Mouse (Mus musculus): ENCODE measurements around the gene Ranbp6. TPM values are rescaled to one million over a fixed set of nuclear protein-coding genes. Genes with fewer than 3 reads are reported as not detected.

The Ranbp6 gene
- polyA plus RNA-seq, 1 experiment from 2014 or later, result 21.2 TPM

DNA sequence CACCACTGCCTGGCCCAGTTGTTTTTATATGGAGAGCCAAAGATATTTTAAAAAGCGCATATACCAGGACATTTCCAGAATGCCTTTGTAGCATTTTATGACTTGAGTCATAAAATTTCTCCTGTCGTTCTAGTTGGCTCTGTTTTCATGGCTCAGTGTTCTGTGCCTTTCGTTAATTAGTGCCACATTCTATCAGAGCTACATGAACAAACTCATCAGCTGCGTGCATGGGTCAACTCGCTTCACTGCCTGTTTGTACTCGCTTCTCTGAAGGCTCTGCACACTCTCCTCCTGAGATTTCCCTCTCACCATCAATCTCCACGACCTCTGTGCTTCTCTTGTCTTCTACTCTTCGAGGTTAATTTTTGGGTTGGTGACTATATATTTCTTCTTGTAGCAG lies 30.2 kb upstream of the Ranbp6 start:
- H3K9me3 ChIP-seq (ENCODE audit: control insufficient read depth, low read depth, low read length), result no peaks in the 10 kb centered on the region
- WGBS, result 73% methylated on average over 8 of the region's 8 CpGs
- no peak overlapping the region for H3K4me2 ChIP-seq (replicated peaks; ENCODE audit: low read depth, low read length)
- H3K4me1 ChIP-seq (ENCODE audit: control insufficient read depth, insufficient read depth, low read length), result 0 out of 2 replicates have a peak, but pooled peaks cover 3% of the 10 kb centered on the region
- H3K9ac ChIP-seq (replicated peaks; ENCODE audit: low read depth, low read length), result no peak overlapping the region
- no peaks in the 10 kb centered on the region for H3K36me3 ChIP-seq (ENCODE audit: control insufficient read depth, insufficient read depth, low read length)
- H3K27ac ChIP-seq (ENCODE audit: low read length), result no peak overlapping the region
- H3K4me3 ChIP-seq (ENCODE audit: low read depth, low read length), result no peak overlapping the region
- no peak for ATAC-seq (ENCODE audit: insufficient number of reproducible peaks, insufficient read depth, low FRiP score, low read depth)
- no peaks in the 10 kb centered on the region for H3K27me3 ChIP-seq (ENCODE audit: control insufficient read depth, insufficient read depth, low read length)

DNA sequence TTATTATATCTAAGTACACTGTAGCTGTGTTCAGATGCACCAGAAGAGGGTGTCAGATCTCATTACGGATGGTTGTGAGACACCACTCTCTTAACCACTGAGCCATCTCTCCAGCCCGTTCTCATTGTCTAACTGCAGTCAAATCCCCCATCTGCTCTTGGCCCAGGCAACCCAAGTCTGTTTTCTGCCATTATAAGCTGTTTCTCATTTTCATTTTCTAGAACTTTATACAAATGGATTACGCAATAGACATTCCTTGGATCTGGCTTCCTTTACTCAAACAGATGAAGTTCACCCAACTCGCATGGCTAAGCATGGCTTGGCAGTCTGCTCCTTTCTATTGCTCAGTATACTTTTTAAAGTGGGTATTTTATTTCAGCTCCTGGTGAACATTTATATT lies 27.9 kb upstream of the Ranbp6 start:
- Histone ChIP-seq H3K4me1 (ENCODE audit: control insufficient read depth, insufficient read depth, low read length) (0 out of 2 replicates have a peak, but pooled peaks cover 3% of the 10 kb centered on the region), H3K4me3 (ENCODE audit: low read depth, low read length) (no peak overlapping the region), H3K27ac (ENCODE audit: low read length) (no peak overlapping the region), H3K9ac (replicated peaks; ENCODE audit: low read depth, low read length) (no peak overlapping the region), H3K9me3 (ENCODE audit: control insufficient read depth, low read depth, low read length) (no peaks in the 10 kb centered on the region), H3K36me3 (ENCODE audit: control insufficient read depth, insufficient read depth, low read length) (no peaks in the 10 kb centered on the region), H3K4me2 (replicated peaks; ENCODE audit: low read depth, low read length) (no peak overlapping the region), H3K27me3 (ENCODE audit: control insufficient read depth, insufficient read depth, low read length) (no peaks in the 10 kb centered on the region)
- WGBS, result 77% methylated on average over 4 of the region's 4 CpGs
- ATAC-seq (ENCODE audit: insufficient number of reproducible peaks, insufficient read depth, low FRiP score, low read depth), result no peak

DNA sequence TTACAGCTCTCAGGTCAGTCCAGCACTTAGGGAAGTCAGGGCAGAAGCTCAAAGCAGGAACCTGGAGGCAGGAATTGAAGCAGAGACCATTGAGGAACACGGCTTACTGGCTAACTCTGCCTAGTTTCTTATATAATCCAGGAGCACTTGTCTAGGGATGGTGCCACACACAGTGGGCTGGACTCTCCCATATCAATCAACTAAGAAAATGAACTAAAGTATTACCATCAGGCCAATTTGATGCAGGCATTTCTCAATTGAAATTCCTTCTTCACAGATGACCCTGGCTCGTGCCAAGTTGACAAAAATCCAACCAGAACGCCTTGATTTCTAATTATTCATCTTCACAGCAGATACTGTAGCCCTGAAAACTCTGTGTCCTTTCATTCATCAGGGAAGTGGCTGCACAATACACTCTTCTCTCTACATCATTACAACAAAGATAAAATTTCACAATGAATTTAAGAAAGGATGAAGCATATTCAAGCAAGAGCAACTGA lies 25.9 kb upstream of the Ranbp6 start:
- no peaks in the 10 kb centered on the region for H3K9me3 ChIP-seq (ENCODE audit: control insufficient read depth, low read depth, low read length)
- WGBS, result 68% methylated on average over 3 of the region's 3 CpGs
- H3K9ac ChIP-seq (replicated peaks; ENCODE audit: low read depth, low read length), result no peak overlapping the region
- no peaks in the 10 kb centered on the region for H3K27me3 ChIP-seq (ENCODE audit: control insufficient read depth, insufficient read depth, low read length)
- ATAC-seq (ENCODE audit: insufficient number of reproducible peaks, insufficient read depth, low FRiP score, low read depth), result no peak
- H3K4me2 ChIP-seq (replicated peaks; ENCODE audit: low read depth, low read length), result no peak overlapping the region
- 0 out of 2 replicates have a peak, but pooled peaks cover 3% of the 10 kb centered on the region for H3K4me1 ChIP-seq (ENCODE audit: control insufficient read depth, insufficient read depth, low read length)
- no peaks in the 10 kb centered on the region for H3K36me3 ChIP-seq (ENCODE audit: control insufficient read depth, insufficient read depth, low read length)
- H3K27ac ChIP-seq (ENCODE audit: low read length), result no peak overlapping the region
- H3K4me3 ChIP-seq (ENCODE audit: low read depth, low read length), result no peak overlapping the region

DNA sequence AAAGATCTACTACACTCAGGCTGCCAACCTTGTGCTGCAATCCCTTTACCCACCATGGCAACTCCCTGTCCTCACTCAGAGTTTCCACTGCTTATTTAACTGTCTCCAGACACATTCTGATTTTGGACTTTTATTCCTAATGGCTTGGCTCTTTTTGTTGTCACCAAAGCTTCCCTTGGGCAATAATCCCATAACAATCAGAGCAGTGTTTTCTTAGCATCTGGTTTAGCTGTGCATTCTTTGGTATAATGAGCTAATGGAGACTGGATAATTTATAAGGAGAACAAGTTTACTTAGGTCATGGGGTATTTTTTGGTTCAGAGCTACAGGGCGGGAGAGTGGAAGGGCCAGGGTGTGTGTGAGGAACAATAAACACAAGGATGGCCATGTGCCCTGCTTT lies 25.4 kb upstream of the Ranbp6 start:
- no peak overlapping the region for H3K27ac ChIP-seq (ENCODE audit: low read length)
- no peaks in the 10 kb centered on the region for H3K4me1 ChIP-seq (ENCODE audit: control insufficient read depth, insufficient read depth, low read length)
- no peak overlapping the region for H3K4me2 ChIP-seq (replicated peaks; ENCODE audit: low read depth, low read length)
- no peaks in the 10 kb centered on the region for H3K9me3 ChIP-seq (ENCODE audit: control insufficient read depth, low read depth, low read length)
- H3K9ac ChIP-seq (replicated peaks; ENCODE audit: low read depth, low read length), result no peak overlapping the region
- no peak for ATAC-seq (ENCODE audit: insufficient number of reproducible peaks, insufficient read depth, low FRiP score, low read depth)
- no peaks in the 10 kb centered on the region for H3K36me3 ChIP-seq (ENCODE audit: control insufficient read depth, insufficient read depth, low read length)
- no peak overlapping the region for H3K4me3 ChIP-seq (ENCODE audit: low read depth, low read length)
- no peaks in the 10 kb centered on the region for H3K27me3 ChIP-seq (ENCODE audit: control insufficient read depth, insufficient read depth, low read length)
- WGBS, result 59% methylated on average over 1 of the region's 1 CpGs

DNA sequence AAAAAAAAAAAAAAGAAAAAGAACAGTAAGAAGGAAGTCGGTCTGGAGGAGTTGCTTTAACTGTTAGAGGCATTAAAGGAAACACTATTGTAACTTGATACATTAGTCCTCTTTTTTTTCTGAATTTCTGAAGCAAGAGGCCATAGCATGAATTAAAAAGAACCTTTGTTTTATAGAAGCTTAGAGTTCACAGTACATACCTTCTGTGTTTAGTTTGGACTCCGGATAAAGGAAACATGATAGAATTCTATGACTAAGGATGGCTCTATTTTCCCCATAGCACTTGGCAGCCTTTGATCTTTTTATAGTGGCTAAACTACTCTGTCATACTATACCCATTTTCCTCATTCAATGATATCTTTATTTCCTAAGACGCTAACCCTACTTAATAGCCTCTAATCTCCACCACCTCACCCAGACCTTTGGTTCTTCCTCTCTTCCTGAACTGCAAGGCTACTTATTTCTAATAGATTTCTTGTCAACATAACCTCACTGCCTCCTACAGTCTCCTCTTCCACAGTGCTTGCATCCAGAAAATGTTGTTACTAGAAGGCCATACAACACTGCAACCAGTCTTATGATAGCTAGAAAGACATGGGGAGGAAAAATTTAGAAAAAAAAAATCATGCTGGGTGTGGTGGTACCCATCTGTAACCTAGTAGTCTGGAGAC lies 22.7 kb upstream of the Ranbp6 start:
- no peak overlapping the region for H3K4me3 ChIP-seq (ENCODE audit: low read depth, low read length)
- H3K4me1 ChIP-seq (ENCODE audit: control insufficient read depth, insufficient read depth, low read length), result no peaks in the 10 kb centered on the region
- ATAC-seq (ENCODE audit: insufficient number of reproducible peaks, insufficient read depth, low FRiP score, low read depth), result no peak
- no peak overlapping the region for H3K9ac ChIP-seq (replicated peaks; ENCODE audit: low read depth, low read length)
- 22% methylated on average over 3 of the region's 3 CpGs for WGBS
- no peaks in the 10 kb centered on the region for H3K27me3 ChIP-seq (ENCODE audit: control insufficient read depth, insufficient read depth, low read length)
- no peak overlapping the region for H3K27ac ChIP-seq (ENCODE audit: low read length)
- H3K36me3 ChIP-seq (ENCODE audit: control insufficient read depth, insufficient read depth, low read length), result no peaks in the 10 kb centered on the region
- no peaks in the 10 kb centered on the region for H3K9me3 ChIP-seq (ENCODE audit: control insufficient read depth, low read depth, low read length)
- no peak overlapping the region for H3K4me2 ChIP-seq (replicated peaks; ENCODE audit: low read depth, low read length)

DNA sequence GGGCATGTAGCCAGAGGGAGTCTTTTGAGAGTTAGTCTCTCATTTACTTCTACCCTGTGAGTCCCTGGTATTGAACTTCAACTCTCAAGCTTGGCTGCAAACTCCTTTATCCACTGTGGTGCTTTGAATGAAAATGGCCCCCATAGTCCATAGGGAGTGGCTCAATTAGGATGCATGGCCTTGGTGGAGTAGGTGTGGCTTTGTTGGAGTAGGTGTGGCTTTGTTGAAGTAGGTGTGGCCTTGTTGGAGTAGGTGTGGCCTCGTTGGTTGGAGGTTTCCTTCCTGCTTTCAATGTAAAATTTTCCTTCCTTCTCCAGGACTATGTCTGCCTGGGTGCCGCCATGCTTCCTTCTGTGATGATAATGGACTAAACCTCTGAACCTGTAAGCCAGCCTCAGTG lies 18.1 kb upstream of the Ranbp6 start:
- Histone ChIP-seq H3K4me1 (ENCODE audit: control insufficient read depth, insufficient read depth, low read length) (no peaks in the 10 kb centered on the region), H3K36me3 (ENCODE audit: control insufficient read depth, insufficient read depth, low read length) (no peaks in the 10 kb centered on the region), H3K9ac (replicated peaks; ENCODE audit: low read depth, low read length) (no peak overlapping the region), H3K4me3 (ENCODE audit: low read depth, low read length) (no peak overlapping the region), H3K27ac (ENCODE audit: low read length) (no peak overlapping the region), H3K4me2 (replicated peaks; ENCODE audit: low read depth, low read length) (no peak overlapping the region), H3K27me3 (ENCODE audit: control insufficient read depth, insufficient read depth, low read length) (no peaks in the 10 kb centered on the region), H3K9me3 (ENCODE audit: control insufficient read depth, low read depth, low read length) (no peaks in the 10 kb centered on the region)
- no peak for ATAC-seq (ENCODE audit: insufficient number of reproducible peaks, insufficient read depth, low FRiP score, low read depth)
- 80% methylated on average over 2 of the region's 2 CpGs for WGBS

DNA sequence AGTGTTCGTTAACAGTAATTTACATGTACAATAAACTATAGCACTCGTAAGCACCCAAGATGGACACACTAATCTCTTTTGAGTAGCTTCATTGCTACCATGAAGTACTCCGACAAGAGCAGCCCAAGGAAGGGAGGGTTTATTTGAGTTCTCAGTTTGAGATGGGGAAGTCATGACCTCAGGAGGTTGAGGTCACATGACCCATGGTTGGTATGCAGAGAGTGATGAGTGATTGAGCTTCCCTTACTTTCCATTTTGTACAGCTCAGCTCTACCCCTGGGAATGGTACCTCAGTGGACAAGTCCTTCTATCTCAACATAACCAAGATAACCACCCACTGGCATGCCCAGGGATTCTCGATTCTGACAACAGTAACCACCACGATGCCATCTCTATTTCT lies 15.8 kb upstream of the Ranbp6 start:
- Histone ChIP-seq H3K27ac (ENCODE audit: low read length) (no peak overlapping the region), H3K27me3 (ENCODE audit: control insufficient read depth, insufficient read depth, low read length) (no peaks in the 10 kb centered on the region), H3K36me3 (ENCODE audit: control insufficient read depth, insufficient read depth, low read length) (no peaks in the 10 kb centered on the region), H3K4me1 (ENCODE audit: control insufficient read depth, insufficient read depth, low read length) (no peaks in the 10 kb centered on the region), H3K9ac (replicated peaks; ENCODE audit: low read depth, low read length) (no peak overlapping the region), H3K9me3 (ENCODE audit: control insufficient read depth, low read depth, low read length) (no peaks in the 10 kb centered on the region), H3K4me2 (replicated peaks; ENCODE audit: low read depth, low read length) (no peak overlapping the region), H3K4me3 (ENCODE audit: low read depth, low read length) (no peak overlapping the region)
- WGBS, result 79% methylated on average over 5 of the region's 5 CpGs
- no peak for ATAC-seq (ENCODE audit: insufficient number of reproducible peaks, insufficient read depth, low FRiP score, low read depth)

DNA sequence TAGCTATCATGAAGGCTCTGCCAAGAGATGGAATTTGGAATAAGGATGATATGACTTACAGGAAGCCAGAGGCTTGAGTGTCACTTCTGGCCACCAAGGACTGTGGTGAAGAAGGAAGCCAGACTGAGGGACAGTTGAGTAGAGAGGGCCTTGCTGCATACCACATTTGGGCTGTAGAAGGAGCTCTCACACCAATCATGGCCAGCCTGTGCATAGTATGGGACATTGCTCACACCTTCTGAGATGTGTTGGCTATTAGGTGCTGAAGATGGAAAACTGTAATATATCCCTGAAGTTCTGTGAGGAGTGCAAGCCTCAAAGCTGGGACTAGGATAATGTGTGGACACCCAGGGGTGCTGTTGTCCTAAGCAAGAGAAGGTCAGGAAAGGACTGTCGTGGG lies 13.9 kb upstream of the Ranbp6 start:
- 86% methylated on average over 1 of the region's 1 CpGs for WGBS
- H3K9ac ChIP-seq (replicated peaks; ENCODE audit: low read depth, low read length), result no peak overlapping the region
- peak; percentile 69; the same call in 1 of the 2 replicates for ATAC-seq (ENCODE audit: insufficient number of reproducible peaks, insufficient read depth, low FRiP score, low read depth)

DNA sequence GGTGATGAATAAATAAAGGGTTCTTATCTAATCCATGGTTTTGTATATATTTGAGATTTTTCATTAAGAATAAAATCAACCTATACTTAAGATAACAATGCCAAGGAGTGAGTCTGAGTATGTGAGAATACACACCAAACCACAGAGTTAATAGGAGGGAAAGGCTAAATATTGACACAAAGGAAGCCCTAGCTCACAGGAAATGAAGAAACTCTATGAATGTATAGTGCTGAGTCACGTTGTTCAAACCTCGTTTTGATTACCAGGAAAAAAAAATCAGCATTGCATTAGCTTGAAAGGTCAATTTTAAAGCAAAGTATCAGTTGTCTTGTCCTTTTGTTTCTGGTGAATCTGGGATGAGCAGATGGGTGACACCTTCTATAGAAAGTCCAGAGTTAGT lies 12.2 kb upstream of the Ranbp6 start:
- Histone ChIP-seq H3K4me2 (replicated peaks; ENCODE audit: low read depth, low read length) (no peak overlapping the region), H3K27me3 (ENCODE audit: control insufficient read depth, insufficient read depth, low read length) (no peaks in the 10 kb centered on the region), H3K4me3 (ENCODE audit: low read depth, low read length) (no peak overlapping the region), H3K4me1 (ENCODE audit: control insufficient read depth, insufficient read depth, low read length) (no peaks in the 10 kb centered on the region), H3K36me3 (ENCODE audit: control insufficient read depth, insufficient read depth, low read length) (no peaks in the 10 kb centered on the region), H3K27ac (ENCODE audit: low read length) (no peak overlapping the region), H3K9ac (replicated peaks; ENCODE audit: low read depth, low read length) (no peak overlapping the region), H3K9me3 (ENCODE audit: control insufficient read depth, low read depth, low read length) (no peaks in the 10 kb centered on the region)
- peak; percentile 75; the same call in 1 of the 2 replicates for ATAC-seq (ENCODE audit: insufficient number of reproducible peaks, insufficient read depth, low FRiP score, low read depth)
- WGBS, result 30% methylated on average over 2 of the region's 2 CpGs

More for the DNA sequence above, 13.9 kb upstream of the Ranbp6 start:
- no peak overlapping the region for H3K4me3 ChIP-seq (ENCODE audit: low read depth, low read length)
- H3K36me3 ChIP-seq (ENCODE audit: control insufficient read depth, insufficient read depth, low read length), result no peaks in the 10 kb centered on the region
- H3K27ac ChIP-seq (ENCODE audit: low read length), result no peak overlapping the region
- no peaks in the 10 kb centered on the region for H3K27me3 ChIP-seq (ENCODE audit: control insufficient read depth, insufficient read depth, low read length)
- H3K9me3 ChIP-seq (ENCODE audit: control insufficient read depth, low read depth, low read length), result no peaks in the 10 kb centered on the region
- H3K4me1 ChIP-seq (ENCODE audit: control insufficient read depth, insufficient read depth, low read length), result no peaks in the 10 kb centered on the region
- no peak overlapping the region for H3K4me2 ChIP-seq (replicated peaks; ENCODE audit: low read depth, low read length)
